Mouse (Mus musculus) right cerebral cortex, postnatal 14 days (tissue): Measurements from ENCODE around the gene Nmrk2.
"Not testable (repeated sequence)": the region's sequence is repeated elsewhere in the genome, so short reads cannot be mapped to it uniquely, and the experiment has no call there.

Experiments used
- DNase-seq: peaks from one replicate; pipeline ENCODE4 v3.0.0; 2022

Nmrk2 gene

DNA sequence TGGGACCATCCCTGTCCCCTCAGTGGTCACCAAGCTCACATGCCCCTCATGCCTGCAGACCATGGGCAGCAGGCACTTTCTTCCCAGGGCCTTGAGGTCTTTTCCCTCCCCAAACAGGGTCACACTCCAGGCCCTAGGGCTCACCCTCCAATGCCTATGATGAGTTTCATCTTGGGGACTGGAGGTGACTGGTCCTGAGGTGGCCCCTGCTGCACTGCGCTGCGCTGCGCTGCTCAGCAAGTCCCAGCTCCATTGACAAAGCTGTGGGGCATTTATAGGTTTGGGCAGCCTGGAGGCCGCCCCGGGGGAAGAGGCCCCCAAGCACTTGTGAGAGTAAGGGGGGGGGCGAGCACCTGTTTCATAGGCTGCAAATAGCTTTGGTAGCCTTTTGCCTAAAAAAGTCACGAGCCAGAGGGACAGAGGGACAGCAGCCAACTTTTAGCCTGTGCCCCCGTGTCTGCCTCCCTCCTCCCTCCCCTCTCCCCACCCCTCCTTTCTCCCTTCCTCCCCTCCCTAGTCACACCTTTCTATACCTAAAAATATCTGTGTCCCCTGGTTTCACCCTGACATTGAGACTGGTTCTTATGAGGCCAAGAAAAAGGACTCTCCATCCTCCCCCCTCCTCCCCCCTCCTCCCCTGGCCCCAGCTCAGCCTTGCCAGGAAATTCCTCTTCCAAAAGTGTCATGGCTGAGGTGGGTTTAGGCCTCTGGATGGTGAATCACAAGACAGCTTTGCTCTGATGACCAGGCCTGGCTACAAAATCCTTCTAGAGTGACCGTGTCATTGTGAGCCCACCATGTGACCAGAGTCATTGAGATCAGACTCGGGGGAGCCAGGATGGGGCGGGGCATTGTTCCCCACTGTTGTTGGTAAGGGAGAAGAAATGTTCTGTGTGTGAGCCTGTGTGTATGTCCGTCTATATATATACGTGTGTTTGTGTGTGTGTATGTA is at the start of gene Nmrk2:
TSS of gene Nmrk2 (minus strand) at position 245 of the 952 bp plus-strand sequence.
- DNase-seq = no peak

DNA sequence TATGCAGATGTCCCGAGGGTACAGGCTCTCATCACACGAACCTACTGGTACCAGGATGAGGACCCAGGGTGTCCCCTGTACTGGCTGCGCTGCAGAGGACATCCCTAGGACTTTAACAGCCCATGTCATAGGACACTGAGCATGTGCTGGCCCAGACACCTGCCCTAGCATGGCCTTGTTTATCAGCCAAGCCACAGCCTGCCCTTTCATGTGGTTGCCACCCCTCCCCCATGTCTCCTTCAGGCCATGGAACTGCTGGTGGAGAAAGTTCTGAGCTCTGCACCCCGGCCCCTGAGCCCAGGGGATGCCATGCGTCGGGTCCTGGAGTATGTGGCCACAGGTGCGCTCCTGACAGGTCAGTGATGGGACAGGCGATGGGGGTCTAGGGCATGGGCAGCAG is 47.6 kb upstream of the Nmrk2 start:
- peak; percentile 5 for DNase-seq

DNA sequence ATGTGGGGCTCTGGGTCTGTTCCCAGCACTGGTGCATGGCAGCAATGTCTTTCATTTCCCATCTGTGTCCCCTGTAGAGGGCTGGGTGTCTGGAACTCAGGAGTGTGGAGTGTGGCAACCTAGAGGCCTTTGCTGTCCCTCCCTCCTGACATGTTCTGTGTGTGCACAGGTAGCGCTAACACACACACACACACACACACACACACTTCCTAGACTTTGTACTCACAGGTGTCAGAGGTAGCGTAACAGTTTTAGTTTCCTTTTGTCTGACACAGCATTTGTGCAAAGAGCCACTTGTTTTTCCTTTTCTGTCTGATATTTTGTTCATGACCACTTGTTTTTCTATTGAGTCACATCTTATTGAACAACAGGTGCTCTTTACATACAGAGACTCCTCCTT is 46.0 kb upstream of the Nmrk2 start:
- DNase-seq = no peak

DNA sequence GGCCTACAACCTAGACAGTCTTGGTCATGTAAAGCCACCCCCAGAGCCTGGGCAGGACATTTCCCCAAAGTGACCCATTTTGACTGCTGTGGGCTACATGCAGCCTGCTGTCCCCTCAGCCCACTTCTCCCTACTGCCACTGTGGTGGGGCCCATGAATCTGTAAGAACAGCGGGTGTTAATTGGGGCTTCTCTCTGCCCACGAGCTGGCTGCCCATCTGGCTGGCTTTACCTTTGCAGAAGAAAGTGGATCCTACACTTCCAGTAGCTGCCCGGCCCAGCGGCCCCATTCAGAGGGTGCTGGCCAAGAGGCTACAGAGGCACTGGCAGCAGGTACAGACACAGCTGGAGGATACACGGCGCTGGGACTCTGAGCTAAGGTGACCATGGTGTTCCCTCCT is 43.3 kb upstream of the Nmrk2 start:
- DNase-seq = peak; percentile 20

DNA sequence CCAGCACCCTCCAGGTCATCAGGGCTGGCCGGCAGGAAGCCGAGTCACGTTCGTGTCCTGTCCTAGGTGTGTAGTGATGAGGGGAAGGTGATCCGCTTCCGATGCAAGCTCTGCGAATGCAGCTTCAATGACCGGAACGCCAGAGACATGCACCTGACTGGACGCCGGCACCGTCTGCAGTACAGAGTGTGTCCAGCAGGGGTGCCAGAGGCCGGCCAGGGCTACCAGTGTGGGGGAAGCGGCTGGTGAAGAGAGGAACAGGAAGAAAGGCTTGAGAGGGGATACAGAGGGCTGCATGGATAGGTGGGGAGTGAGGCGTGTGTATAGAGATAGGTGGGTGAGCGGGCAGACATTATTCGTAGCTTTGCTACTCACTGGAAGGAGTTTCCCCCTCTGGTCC is 42.7 kb upstream of the Nmrk2 start:
- DNase-seq = peak; percentile 83

DNA sequence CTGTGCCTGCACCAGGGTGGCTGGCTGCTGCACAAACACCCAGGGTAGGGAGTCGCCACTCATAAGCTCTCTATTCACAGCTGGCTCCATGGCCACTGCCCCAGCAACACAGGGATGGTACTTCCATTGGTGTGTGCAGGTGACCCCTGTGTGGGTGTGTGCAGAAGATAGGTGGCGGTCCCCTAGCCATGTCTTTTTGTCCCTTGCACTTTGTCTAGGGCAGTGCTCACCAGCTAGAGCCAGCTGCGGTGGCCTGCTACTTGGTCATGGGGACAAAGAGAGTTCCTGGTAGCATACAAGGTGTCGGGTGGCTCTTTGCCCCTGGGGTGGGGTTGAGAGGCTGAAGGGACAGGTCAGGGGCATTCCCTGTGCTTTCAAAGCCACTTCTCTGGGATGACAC is 42.3 kb upstream of the Nmrk2 start:
- DNase-seq = peak; percentile 13

DNA sequence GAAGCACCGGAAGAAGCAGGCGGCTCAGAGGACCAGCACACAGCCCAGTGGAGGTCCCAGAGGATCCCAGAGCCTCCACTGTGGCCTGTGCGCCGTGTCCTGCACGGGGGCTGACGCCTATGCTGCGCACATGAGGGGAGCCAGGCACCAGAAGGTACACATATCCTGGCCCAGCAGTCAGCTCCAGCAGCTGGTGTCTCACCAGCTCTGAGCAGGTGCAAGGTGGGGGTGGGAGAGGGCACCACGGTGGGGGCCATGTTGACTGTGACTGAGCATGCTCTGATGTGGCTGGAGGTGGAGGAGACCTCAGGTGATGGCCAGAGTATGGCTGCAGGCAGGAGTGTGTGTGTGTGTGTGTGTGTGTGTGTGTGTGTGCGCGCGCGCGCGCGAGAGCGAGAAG is 40.2 kb upstream of the Nmrk2 start:
- DNase-seq = peak; percentile 8

DNA sequence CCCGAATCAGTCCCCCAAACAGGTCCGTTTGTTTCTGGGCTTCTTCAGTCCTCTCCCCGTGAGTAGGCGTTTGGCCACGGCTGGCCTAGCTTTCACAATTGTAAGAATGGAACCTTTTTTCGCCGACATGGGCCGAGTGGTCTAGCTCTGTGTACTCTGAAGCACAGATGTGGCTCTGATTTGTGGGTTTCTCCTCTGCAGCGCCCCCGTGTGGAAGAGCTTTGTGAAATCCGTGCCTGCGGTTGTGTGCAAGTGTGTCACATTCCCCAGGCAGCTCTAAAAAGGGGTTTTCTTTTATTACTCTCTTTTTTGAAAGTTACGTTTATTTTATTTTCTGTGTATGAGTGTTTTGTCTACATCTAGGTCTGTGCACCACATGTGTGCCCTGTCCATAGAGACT is 39.0 kb upstream of the Nmrk2 start:
- peak; percentile 75 for DNase-seq

DNA sequence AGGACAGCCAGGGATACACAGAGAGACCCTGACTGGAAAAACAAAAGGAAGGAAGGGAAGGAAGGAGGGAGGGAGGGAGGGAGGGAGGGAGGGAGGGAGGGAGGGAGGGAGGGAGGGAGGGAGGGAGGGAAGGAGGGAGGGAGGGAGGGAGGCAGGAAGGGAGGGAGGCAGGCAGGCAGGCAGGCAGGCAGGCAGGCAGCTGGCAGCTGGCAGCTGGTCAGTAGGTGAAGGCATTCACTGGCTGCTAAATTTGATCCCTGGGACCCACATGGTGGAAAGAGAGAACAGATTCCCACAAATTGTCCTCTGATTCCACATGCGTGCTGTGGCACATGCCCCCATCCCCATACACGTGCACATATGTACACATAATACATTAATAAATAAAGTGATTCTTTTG is 36.8 kb upstream of the Nmrk2 start:
- DNase-seq = no peak

DNA sequence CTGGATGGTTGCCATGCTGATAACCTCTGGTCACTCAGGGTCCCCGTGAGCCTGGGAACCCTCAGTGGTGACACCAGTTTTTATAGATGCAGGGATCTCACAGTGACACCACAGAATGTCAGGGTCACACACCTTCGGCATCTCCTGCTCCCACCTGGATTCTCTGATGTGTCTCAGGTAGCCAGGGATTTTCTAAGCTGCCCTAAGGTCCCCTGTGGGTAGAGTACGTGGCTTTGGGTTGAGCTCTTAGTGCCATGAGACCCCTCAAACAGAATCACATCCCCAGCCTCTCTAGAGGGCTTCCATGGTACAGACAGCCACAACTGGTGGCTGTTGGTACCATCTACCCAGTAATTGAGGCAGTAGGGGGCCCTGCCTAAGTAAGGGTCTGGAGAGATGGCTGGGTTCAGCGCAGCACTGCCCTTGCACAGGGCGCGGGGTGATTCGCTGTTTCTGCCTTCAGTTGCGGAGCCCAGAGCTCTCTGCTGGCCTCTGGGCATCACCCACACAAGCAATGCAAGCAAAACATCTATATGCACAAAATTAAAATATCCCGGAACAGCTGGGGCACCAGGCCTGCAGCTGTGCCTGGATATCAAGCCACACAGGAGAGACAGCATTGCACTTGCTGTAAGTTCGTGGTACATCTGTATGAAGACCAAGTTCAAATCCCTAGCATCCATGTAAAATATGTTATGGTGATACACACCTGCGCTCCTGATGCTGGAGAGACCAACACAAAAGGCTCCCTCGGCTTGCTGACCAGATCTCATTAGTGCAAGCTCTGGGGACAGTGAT is 34.8 kb upstream of the Nmrk2 start:
- no peak for DNase-seq

DNA sequence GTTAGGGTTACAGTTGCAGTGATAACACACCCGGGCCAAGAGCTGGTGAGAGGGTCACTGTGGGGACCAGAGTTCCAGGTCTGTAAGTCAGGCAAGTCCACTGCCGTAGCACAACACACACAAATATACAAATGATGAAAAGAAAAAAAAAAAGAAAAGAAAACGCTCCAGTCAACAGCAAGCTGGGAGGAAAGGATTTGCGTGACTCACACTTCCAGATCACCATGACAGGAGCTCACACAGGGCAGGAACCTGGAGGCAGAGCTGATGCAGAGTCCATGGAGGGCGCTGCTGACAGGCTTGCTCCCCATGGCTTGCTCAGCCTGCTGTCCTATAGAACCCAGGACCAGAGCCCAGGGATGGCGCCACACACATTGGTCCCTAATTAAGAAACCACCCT is 32.4 kb upstream of the Nmrk2 start:
- no peak for DNase-seq

DNA sequence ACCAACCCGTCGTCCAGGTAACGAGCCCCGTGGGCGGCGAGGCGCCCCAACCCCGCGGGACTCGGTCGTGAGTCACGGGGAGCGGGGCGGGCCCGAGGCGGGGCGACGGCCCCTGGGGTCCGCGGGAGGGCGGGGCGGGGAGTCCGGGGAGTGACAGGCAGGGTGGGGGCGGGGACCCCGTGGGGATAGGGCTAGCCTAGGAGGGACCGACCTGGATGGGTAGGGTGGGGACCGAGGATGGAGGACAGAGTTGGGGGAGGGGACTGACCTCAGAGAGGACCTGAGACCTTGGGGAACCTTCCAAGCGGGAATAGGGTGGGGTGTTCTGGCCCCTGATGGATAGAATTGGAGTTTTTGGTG is 31.4 kb upstream of the Nmrk2 start:
- no peak for DNase-seq

DNA sequence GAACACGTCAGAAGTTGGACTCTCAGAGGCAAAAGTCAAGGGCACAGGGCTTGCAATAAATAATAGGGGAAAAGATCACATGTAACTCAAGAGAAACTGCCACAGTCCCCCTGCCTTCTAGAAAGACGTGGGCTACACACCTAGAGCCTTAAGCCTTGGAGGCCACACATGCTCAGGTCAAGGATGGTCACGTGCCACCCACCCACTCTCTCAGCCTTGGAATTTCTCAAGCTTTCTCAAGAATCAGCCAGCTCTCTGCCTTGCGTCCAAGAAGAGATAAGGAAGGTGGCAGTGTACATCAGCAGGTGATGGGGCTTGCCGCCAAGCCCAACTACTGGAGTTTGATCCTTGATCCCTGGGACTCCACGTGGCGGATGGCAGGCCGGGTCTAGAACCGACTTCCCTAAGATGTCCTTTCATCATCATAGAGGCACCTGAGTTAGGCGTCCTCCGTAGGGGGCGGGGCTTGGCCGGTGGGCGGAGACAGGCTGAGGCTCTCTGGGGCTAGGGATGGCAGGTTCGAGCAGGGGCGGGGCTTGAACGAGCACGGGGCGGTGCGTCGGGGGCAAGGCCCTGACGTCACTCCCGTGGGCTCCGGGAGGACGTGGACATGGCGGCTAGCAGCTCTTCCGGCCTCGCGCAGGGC is 30.9 kb upstream of the Nmrk2 start, which contains the start of gene Zfr2:
TSS of gene Zfr2 (plus strand) at position 576 of the 646 bp plus-strand sequence.
- peak; percentile 95 for DNase-seq

DNA sequence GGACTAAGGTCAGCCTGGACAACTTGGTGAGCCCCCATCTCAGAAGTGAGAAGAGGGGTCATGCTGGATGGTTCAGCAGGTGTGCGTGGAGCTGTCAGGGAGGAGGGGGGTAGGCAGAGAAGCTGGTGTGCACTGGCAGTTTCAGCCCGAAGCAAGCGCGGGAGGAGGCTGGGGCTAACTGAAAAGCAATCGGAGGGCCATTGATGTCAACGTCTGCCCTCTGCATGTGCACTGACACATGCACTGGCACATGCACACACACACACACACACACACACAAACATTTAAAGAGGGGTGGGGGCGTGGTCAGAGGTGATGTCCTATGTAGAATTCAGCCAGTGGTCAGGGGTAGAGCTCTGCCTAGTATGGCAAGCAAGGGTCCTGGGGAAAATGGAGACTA is 29.6 kb upstream of the Nmrk2 start:
- no peak for DNase-seq

DNA sequence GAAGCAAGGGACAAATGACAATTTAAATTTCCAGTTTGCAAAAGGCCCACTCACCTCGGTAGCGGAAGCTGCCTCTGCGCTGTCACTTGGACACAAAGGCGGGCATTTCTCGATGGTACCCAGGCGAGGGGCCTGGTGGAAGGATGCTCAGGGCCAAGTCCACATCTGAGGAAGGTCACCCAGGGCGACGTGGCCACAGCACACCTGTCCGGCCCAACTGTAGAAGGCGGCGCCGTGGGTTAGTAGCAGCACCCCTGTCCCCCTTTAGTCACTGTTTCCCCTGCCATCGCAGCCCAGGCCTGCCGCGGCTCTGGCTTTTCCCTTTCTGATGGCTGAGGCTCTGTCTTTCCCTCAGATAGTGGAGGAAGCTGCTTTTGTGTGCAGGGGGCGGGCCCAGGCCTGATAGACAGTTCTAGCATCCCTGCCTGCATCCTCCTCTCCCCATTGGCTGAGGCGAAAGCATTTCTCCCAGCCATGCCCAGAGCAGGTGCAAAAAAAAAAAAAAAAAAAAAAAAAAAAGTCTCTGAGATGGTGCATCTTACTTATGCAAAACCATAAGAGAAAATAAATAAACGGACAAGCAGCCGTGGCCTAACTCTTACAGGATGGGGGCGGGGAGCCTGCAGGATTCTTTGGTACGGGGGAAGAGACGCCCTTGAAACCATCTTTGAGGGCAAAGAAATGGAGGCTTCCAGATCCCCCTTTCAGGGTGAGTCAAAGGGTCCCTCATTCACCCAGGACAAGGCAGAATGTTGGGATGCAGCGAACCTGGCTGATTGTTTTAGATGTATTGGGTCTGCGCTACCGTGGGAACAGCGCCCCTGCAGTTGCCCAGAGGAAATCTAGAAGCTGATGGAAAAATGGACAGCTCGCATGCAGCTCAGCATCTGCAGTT is 28.8 kb upstream of the Nmrk2 start, which contains the start of gene Atcay:
TSS of gene Atcay (minus strand) at position 396 of the 895 bp plus-strand sequence.
- peak; percentile 81 for DNase-seq

DNA sequence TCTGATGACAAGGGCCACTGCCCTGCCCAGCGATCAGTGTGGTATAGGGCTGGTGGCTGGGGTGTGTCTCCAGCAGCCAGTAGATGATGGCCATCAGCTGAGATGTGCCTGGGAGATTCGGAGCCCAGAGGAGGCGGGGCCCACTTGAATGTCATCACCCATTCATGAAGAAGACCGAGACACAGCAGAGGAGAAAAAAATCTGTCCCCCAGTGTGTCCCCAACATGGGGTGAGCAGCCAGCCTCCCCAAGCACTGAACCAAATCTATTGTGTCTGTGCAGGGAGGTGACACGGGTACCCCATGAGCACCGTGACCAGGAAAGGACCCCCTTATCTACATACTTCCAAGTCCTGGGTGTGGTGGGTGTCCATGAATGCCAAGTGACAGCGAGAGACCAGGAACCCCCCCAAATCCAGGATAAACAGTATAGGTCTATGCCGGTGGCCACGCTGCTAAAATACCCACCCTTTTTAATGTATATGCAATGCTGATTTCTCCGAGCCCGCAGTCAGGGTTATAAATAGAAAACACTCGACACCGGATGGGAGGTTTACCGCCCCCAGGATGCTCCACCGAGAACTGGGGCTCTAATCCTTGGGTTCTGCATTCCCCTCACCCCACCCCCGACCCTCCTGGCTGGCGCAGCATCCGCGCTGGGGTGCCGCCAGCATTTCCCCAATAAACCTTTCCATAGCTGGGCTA is 28.0 kb upstream of the Nmrk2 start:
- peak; percentile 54 for DNase-seq

DNA sequence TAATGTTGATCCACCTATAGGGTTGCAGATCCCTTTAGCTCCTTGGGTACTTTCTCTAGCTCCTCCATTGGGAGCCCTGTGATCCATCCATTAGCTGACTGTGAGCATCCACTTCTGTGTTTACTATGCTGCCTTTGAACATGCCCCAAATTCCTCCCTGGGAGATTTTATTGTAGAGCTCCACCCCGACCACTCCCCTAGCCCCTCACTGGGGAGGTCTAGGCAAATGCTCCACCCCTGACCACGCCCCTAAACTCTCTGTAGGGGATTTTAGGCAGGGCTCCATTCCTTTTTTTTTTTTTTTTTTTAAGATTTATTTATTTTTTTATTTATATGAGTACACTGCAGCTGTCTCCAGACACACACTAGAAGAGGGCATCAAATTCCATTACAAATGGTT is 21.9 kb upstream of the Nmrk2 start:
- not testable (repeated sequence) for DNase-seq

DNA sequence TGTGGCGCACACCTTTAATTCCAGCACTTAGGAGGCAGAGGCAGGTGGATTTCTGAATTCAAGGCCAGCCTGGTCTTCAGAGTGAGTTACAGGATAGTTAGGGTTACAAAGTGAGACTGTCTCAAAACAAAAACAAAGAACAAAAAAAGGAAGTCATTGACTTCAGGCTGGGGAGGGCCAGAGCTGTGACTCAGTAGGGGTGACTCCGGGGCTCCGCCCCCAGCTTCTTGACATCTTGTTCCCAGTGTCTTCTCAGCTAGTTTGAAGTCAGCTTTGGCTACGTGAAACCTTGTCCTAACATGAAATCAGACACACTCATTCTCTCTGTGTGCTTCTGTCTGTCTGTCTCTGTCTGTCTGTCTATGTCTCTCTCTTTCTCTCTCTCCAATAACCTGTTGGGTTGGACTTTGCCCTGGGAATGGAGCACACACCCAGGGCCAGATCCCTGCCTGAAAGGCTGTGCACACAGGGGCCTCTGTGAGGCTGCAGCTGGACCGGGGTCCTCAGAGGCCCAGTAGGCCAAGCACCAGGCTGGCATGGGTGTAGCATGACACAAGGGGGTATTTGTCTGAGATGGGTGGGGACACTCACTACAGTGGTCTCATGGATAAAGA is 19.7 kb upstream of the Nmrk2 start:
- DNase-seq = no peak

DNA sequence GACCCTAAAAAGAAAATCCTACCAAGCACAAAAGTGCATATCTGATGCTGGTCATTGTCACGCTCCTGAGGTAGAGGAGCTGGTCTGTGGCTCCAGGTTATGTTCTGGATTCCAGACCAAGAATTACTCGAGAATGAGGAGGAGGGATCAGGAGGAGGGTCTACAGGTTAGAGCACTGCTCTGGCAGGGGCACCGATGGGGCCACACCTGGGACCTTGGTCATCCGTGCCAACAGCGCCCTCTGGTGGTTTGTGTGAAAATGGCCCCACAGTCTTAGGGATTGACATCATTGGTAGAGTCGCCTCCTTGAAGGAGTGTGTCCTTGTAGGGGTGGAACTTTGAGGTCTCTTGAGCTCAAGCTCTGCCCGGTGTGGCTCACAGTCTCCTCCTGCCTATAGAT is 16.1 kb upstream of the Nmrk2 start:
- peak; percentile 73 for DNase-seq

DNA sequence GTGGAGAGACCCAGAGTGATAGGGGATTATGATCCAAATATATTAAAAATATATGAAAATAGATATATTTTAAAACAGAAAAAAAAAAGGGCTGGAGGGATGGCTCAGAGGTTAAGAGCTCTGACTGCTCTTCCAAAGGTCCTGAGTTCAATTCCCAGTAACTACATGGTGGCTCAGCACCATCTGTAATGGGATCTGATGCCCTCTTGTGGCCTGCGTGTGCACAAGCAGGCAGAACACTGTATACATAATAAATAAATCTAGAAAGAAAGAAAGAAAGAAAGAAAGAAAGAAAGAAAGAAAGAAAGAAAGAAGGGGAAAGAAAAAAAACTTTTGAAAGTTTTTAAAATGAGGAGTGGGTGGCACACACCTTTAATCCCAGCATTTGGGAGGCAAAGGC is 15.4 kb upstream of the Nmrk2 start:
- DNase-seq = not testable (repeated sequence)

DNA sequence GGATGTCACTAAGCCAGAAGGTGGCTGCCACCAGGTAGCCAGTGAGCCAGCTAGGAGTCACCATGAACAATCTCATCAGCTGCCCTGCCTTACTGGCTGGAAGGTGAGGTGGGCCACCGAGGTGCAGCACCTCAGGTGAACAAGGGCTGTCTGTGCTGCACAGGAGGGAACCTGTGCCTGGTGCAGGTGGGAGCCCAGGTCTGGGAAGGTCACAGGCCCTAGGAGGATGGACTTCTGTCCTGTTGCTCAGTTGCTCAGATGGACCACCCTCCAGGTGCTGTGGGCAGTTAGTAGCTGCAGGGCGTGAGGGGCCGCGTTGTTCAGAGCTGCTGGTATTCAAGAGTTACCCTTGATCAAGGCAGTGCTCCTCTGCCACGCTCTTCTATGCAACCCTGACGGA is 15.0 kb upstream of the Nmrk2 start:
- no peak for DNase-seq
